ENCODE assay signal across 32 mouse cellular contexts in genomic region chr11:50192278-50192677, GRCm38 (mm10). TPM values are rescaled to one million over a fixed set of nuclear protein-coding genes. Genes with fewer than 3 reads are reported as not detected.
"Had no signal": no experiment of that assay in that cellular context is flagged by ENCODE, and none has a peak within 500 bp of the region (broad histone marks: within the 10 kb centered on the region; RNA-seq: fewer than 3 reads in every experiment).

No protein-coding gene starts in this region.

- DNase-seq: left cerebral cortex, postnatal 4 days; liver; liver, embryonic 13.5 days; liver, postnatal 0 days; lung, adult 18-20 months; lung, adult 2 months; lung, embryonic 14.5 days; lung, postnatal 10 days; lung, postnatal 14 days; lung, postnatal 36 days; midbrain, embryonic 14.5 days had no signal

- H3K27me3 ChIP-seq: limb, embryonic 12.5 days; limb, embryonic 13.5 days; limb, embryonic 15.5 days; liver, embryonic 12.5 days; liver, embryonic 13.5 days; liver, embryonic 15.5 days; lung, embryonic 15.5 days; megakaryocyte, embryonic 14.5 days; midbrain, embryonic 12.5 days; midbrain, embryonic 13.5 days; midbrain, embryonic 15.5 days; neural tube, embryonic 12.5 days; neural tube, embryonic 13.5 days had no signal

- H3K4me1 ChIP-seq: limb, embryonic 10.5 days; limb, embryonic 12.5 days; limb, embryonic 13.5 days; limb, embryonic 15.5 days; lung, embryonic 15.5 days; midbrain, embryonic 10.5 days; midbrain, embryonic 12.5 days; midbrain, embryonic 13.5 days; midbrain, embryonic 15.5 days; neural tube, embryonic 12.5 days; neural tube, embryonic 13.5 days had no signal

- H3K4me2 ChIP-seq: limb, embryonic 12.5 days; limb, embryonic 13.5 days; limb, embryonic 15.5 days; liver, embryonic 11.5 days; liver, embryonic 12.5 days; liver, embryonic 13.5 days; liver, embryonic 15.5 days; lung, embryonic 14.5 days; lung, embryonic 15.5 days; midbrain, embryonic 11.5 days; midbrain, embryonic 12.5 days; midbrain, embryonic 13.5 days; midbrain, embryonic 15.5 days; neural tube, embryonic 12.5 days; neural tube, embryonic 13.5 days had no signal

- ATAC-seq: liver, embryonic 12.5 days; liver, postnatal 0 days; midbrain, embryonic 13.5 days; midbrain, embryonic 15.5 days; midbrain, embryonic 16.5 days had no signal

- H3K27ac ChIP-seq: limb, embryonic 10.5 days; limb, embryonic 12.5 days; limb, embryonic 13.5 days; limb, embryonic 15.5 days; liver, embryonic 12.5 days; liver, embryonic 13.5 days; liver, embryonic 14.5 days; liver, embryonic 15.5 days; lung, embryonic 15.5 days; macrophage; midbrain, embryonic 10.5 days; midbrain, embryonic 12.5 days; midbrain, embryonic 13.5 days; midbrain, embryonic 15.5 days; neural tube, embryonic 12.5 days; neural tube, embryonic 13.5 days had no signal

- H3K4me3 ChIP-seq: limb, embryonic 10.5 days; limb, embryonic 12.5 days; limb, embryonic 13.5 days; limb, embryonic 15.5 days; liver, embryonic 12.5 days; liver, embryonic 13.5 days; liver, embryonic 15.5 days; lung, embryonic 15.5 days; megakaryocyte, embryonic 14.5 days; midbrain, embryonic 10.5 days; midbrain, embryonic 12.5 days; midbrain, embryonic 13.5 days; midbrain, embryonic 15.5 days; myocyte; neural tube, embryonic 12.5 days; neural tube, embryonic 13.5 days had no signal

- H3K9me3 ChIP-seq: limb, embryonic 10.5 days; limb, embryonic 12.5 days; limb, embryonic 13.5 days; limb, embryonic 15.5 days; liver, embryonic 12.5 days; liver, embryonic 13.5 days; liver, embryonic 15.5 days; lung, embryonic 15.5 days; megakaryocyte, embryonic 14.5 days; midbrain, embryonic 10.5 days; midbrain, embryonic 12.5 days; midbrain, embryonic 13.5 days; midbrain, embryonic 15.5 days; neural tube, embryonic 12.5 days; neural tube, embryonic 13.5 days had no signal

- H3K9ac ChIP-seq: limb, embryonic 12.5 days; limb, embryonic 13.5 days; limb, embryonic 15.5 days; liver, embryonic 12.5 days; liver, embryonic 13.5 days; liver, embryonic 14.5 days; liver, embryonic 15.5 days; liver, postnatal 0 days; lung, embryonic 14.5 days; lung, embryonic 15.5 days; midbrain, embryonic 12.5 days; midbrain, embryonic 13.5 days; midbrain, embryonic 15.5 days; neural tube, embryonic 12.5 days; neural tube, embryonic 13.5 days had no signal

RNA-seq across cellular contexts. Expression of gene Ltc4s, which starts 46.1 kb away (rescaled TPM):
- total RNA-seq: monocyte, adult 5-6 weeks had no signal
